Comparison of ENCODE assay signal across 8 mouse cellular contexts in genomic region chr6:48593158-48594042, GRCm38 (mm10). TPM values are rescaled to one million over a fixed set of nuclear protein-coding genes. Genes with fewer than 3 reads are reported as not detected.
DNase-seq lines count a peak whose midpoint lies in the region; ATAC-seq and TF ChIP-seq lines count a peak whose summit lies in the region.

Gene Repin1 (plus strand): TSS chr6:48593883.
Gene Gm44965 (plus strand): TSS chr6:48593941.

- DNase-seq in CH12.LX (ENCODE audit: extremely low read depth) = peak; percentile 79
- DNase-seq in cerebellum, adult 11 months = peak; percentile 96
- DNase-seq in heart, postnatal 25 days (ENCODE audit: low spot score) = peak; percentile 87
- peak; percentile 91 to 92 for DNase-seq in layer of hippocampus, adult 18-20 months (ENCODE audit: low spot score in 2 of 2)
- peak; percentile 91 for DNase-seq in liver, postnatal 0 days

- intact Hi-C loops in heart, postnatal 25 days (cut with DNase I) = no loop called here

- in situ Hi-C loops in CH12.LX (cut with MboI; ENCODE audit: low pct_ligation_motif_present, low pct_unique_long_range_greater_than_20kb, low sequenced_read_pairs) = no loop called here

- no peak for TF ChIP-seq RAD21 in CH12.LX (IDR thresholded peaks at IDR 0.05; ENCODE audit: low read depth, low read length)

- peak within 1 kb of the TSS; percentile 92 for H3K9ac ChIP-seq in CH12.LX (ENCODE audit: insufficient read depth, low read depth)
- H3K9ac ChIP-seq in forebrain, embryonic 16.5 days (replicated peaks; ENCODE audit: low read depth, low read length) = peak within 1 kb of the TSS; percentile 82
- peak within 1 kb of the TSS; percentile 81 for H3K9ac ChIP-seq in liver, postnatal 0 days (replicated peaks)
- H3K9ac ChIP-seq in neural tube, embryonic 12.5 days = peak within 1 kb of the TSS; percentile 88
- peak within 1 kb of the TSS; percentile 94 for H3K9ac ChIP-seq in stomach, embryonic 16.5 days (ENCODE audit: low read length)

- peak; percentile 47; the same call in 1 of the 2 replicates for TF ChIP-seq EP300 in CH12.LX (IDR thresholded peaks at IDR 0.05; ENCODE audit: low read length)
- TF ChIP-seq EP300 in liver, postnatal 0 days (IDR thresholded peaks at IDR 0.05; ENCODE audit: low read depth) = no peak

- H3K36me3 ChIP-seq in CH12.LX (replicated peaks in 1 of 2; ENCODE audit: control insufficient read depth in 1 of 2, insufficient read depth in 1 of 2, low read length in 1 of 2) = peaks cover 22 to 30% of the 10 kb centered on the region in 2 experiments
- H3K36me3 ChIP-seq in forebrain, embryonic 16.5 days (ENCODE audit: control insufficient read depth, insufficient read depth) = peaks cover 24% of the 10 kb centered on the region
- peaks cover 20% of the 10 kb centered on the region for H3K36me3 ChIP-seq in liver, postnatal 0 days (replicated peaks; ENCODE audit: insufficient read depth, low read length)
- H3K36me3 ChIP-seq in neural tube, embryonic 12.5 days = peaks cover 30% of the 10 kb centered on the region
- peaks cover 25% of the 10 kb centered on the region for H3K36me3 ChIP-seq in stomach, embryonic 16.5 days (ENCODE audit: control insufficient read depth, insufficient read depth, low read length)

- dilution Hi-C loops in CH12.LX (cut with MboI; ENCODE audit: extremely low pct_ligation_motif_present, extremely low pct_unique_long_range_greater_than_20kb, low sequenced_read_pairs) = no loop called here

- H3K4me2 ChIP-seq in CH12.LX (ENCODE audit: insufficient read depth, low read depth, poor library complexity, severe bottlenecking) = peak within 1 kb of the TSS; percentile 64
- peak within 1 kb of the TSS; percentile 88 for H3K4me2 ChIP-seq in forebrain, embryonic 16.5 days (ENCODE audit: low read length)
- H3K4me2 ChIP-seq in liver, postnatal 0 days (ENCODE audit: low read depth, low read length) = peak within 1 kb of the TSS; percentile 85
- peak within 1 kb of the TSS; percentile 66 for H3K4me2 ChIP-seq in neural tube, embryonic 12.5 days (replicated peaks)
- H3K4me2 ChIP-seq in stomach, embryonic 16.5 days (ENCODE audit: low read depth, low read length) = peak within 1 kb of the TSS; percentile 67

- H3K9me3 ChIP-seq in CH12.LX (replicated peaks; ENCODE audit: low read length) = peaks cover 3% of the 10 kb centered on the region
- peaks cover 19% of the 10 kb centered on the region for H3K9me3 ChIP-seq in forebrain, embryonic 16.5 days (ENCODE audit: control insufficient read depth, low read length)
- H3K9me3 ChIP-seq in liver, postnatal 0 days (ENCODE audit: low read length) = no peaks in the 10 kb centered on the region
- H3K9me3 ChIP-seq in neural tube, embryonic 12.5 days = peaks cover 23% of the 10 kb centered on the region
- H3K9me3 ChIP-seq in stomach, embryonic 16.5 days (replicated peaks; ENCODE audit: control insufficient read depth, low read length) = peaks cover 24% of the 10 kb centered on the region

- peaks cover 3 to 18% of the 10 kb centered on the region in 2 experiments; a peak in 3 of 4 replicates for H3K4me1 ChIP-seq in CH12.LX (ENCODE audit: control insufficient read depth in 1 of 2, insufficient read depth in 2 of 2)
- H3K4me1 ChIP-seq in forebrain, embryonic 16.5 days (replicated peaks; ENCODE audit: control insufficient read depth, insufficient read depth, low read length) = peaks cover 16% of the 10 kb centered on the region
- peaks cover 17% of the 10 kb centered on the region for H3K4me1 ChIP-seq in liver, postnatal 0 days (ENCODE audit: insufficient read depth)
- H3K4me1 ChIP-seq in neural tube, embryonic 12.5 days = peaks cover 21% of the 10 kb centered on the region
- H3K4me1 ChIP-seq in stomach, embryonic 16.5 days (ENCODE audit: control insufficient read depth, insufficient read depth, low read length) = peaks cover 16% of the 10 kb centered on the region

- H3K79me2 ChIP-seq in CH12.LX (replicated peaks; ENCODE audit: control insufficient read depth, extremely low read depth, insufficient read depth, poor library complexity, severe bottlenecking) = peaks cover 23% of the 10 kb centered on the region

- H3K4me3 ChIP-seq in CH12.LX (replicated peaks in 1 of 3; ENCODE audit: low read depth in 2 of 3, low read length in 2 of 3, poor library complexity in 1 of 3) = peak within 1 kb of the TSS; percentile 82 to 97 (median 84)
- peak within 1 kb of the TSS; percentile 68 for H3K4me3 ChIP-seq in forebrain, embryonic 16.5 days (replicated peaks; ENCODE audit: low read length)
- peak within 1 kb of the TSS; percentile 71 for H3K4me3 ChIP-seq in liver, postnatal 0 days (ENCODE audit: low read depth, low read length)
- H3K4me3 ChIP-seq in neural tube, embryonic 12.5 days = peak within 1 kb of the TSS; percentile 78
- H3K4me3 ChIP-seq in stomach, embryonic 16.5 days (replicated peaks; ENCODE audit: low read length) = peak within 1 kb of the TSS; percentile 87

- ATAC-seq in forebrain, embryonic 16.5 days = peak; percentile 87
- peak; percentile 90 for ATAC-seq in liver, postnatal 0 days
- ATAC-seq in neural tube, embryonic 12.5 days (ENCODE audit: low FRiP score, low read depth) = peak; percentile 93
- ATAC-seq in stomach, embryonic 16.5 days (ENCODE audit: insufficient read depth, low FRiP score) = peak; percentile 93

- peak within 1 kb of the TSS; percentile 63 for H3K27ac ChIP-seq in CH12.LX (ENCODE audit: insufficient read depth, low read depth)
- peak within 1 kb of the TSS; percentile 79 for H3K27ac ChIP-seq in forebrain, embryonic 16.5 days (ENCODE audit: low read length)
- H3K27ac ChIP-seq in liver, postnatal 0 days (ENCODE audit: low read depth) = peak within 1 kb of the TSS; percentile 96
- H3K27ac ChIP-seq in neural tube, embryonic 12.5 days = peak within 1 kb of the TSS; percentile 81
- peak within 1 kb of the TSS; percentile 85 for H3K27ac ChIP-seq in stomach, embryonic 16.5 days (ENCODE audit: low read length)

- TF ChIP-seq CTCF in CH12.LX (conservative IDR thresholded peaks at IDR 0.05 in 1 of 2, IDR thresholded peaks at IDR 0.05 in 1 of 2; ENCODE audit: low read depth in 2 of 2, low read length in 2 of 2) = 0 out of 4 replicates have a peak, but pooled peaks of 1 of the 2 experiments have one; percentile 19
- TF ChIP-seq CTCF in liver, postnatal 0 days (IDR thresholded peaks at IDR 0.05; ENCODE audit: low read depth) = peak; percentile 52

- no peaks in the 10 kb centered on the region for H3K27me3 ChIP-seq in CH12.LX (replicated peaks)
- H3K27me3 ChIP-seq in forebrain, embryonic 16.5 days (replicated peaks; ENCODE audit: control insufficient read depth, insufficient read depth, low read length) = no peaks in the 10 kb centered on the region
- no peaks in the 10 kb centered on the region for H3K27me3 ChIP-seq in liver, postnatal 0 days (ENCODE audit: insufficient read depth, low read length)
- H3K27me3 ChIP-seq in neural tube, embryonic 12.5 days (replicated peaks) = no peaks in the 10 kb centered on the region
- H3K27me3 ChIP-seq in stomach, embryonic 16.5 days (ENCODE audit: control insufficient read depth, insufficient read depth, low read length) = no peaks in the 10 kb centered on the region

- 2% methylated on average over 44 of the region's 45 CpGs for WGBS in forebrain, embryonic 16.5 days
- 9% methylated on average over 45 of the region's 45 CpGs for WGBS in liver, postnatal 0 days (ENCODE audit: insufficient replicate concordance)
- WGBS in neural tube, embryonic 12.5 days = 5% methylated on average over 45 of the region's 45 CpGs
- 6% methylated on average over 45 of the region's 45 CpGs for WGBS in stomach, embryonic 16.5 days

- peak; percentile 77; the same call in 1 of the 2 replicates for TF ChIP-seq POLR2A in CH12.LX (IDR thresholded peaks at IDR 0.05; ENCODE audit: low read depth, low read length)

TF ChIP-seq in CH12.LX, 34 proteins besides CTCF, POLR2A, EP300 and RAD21 (continues in another document):
- TF ChIP-seq ZNF384 (IDR thresholded peaks at IDR 0.05; ENCODE audit: low read depth, low read length) = no peak
- no peak for TF ChIP-seq ZKSCAN1 (IDR thresholded peaks at IDR 0.05; ENCODE audit: borderline replicate concordance, low read depth, low read length)
- 0 out of 2 replicates have a peak, but pooled peaks have one; percentile 34 for TF ChIP-seq NRF1 (IDR thresholded peaks at IDR 0.05; ENCODE audit: low read depth, low read length)
- TF ChIP-seq MXI1 (IDR thresholded peaks at IDR 0.05; ENCODE audit: low read depth, low read length) = peak; percentile 93
- TF ChIP-seq CHD2 (IDR thresholded peaks at IDR 0.05; ENCODE audit: low read length) = peak; percentile 90
- no peak for TF ChIP-seq JUND (conservative IDR thresholded peaks at IDR 0.05; ENCODE audit: low read depth, low read length)
- TF ChIP-seq POLR2AphosphoS2 (IDR thresholded peaks at IDR 0.05; ENCODE audit: low read depth, low read length) = 0 out of 2 replicates have a peak, but pooled peaks have one; percentile 49
- TF ChIP-seq JUN (IDR thresholded peaks at IDR 0.05; ENCODE audit: insufficient read depth, low read depth, low read length) = no peak
- TF ChIP-seq TBP (conservative IDR thresholded peaks at IDR 0.05; ENCODE audit: low read depth, low read length) = no peak; the same call in 1 of the 2 replicates
- TF ChIP-seq ELF1 (IDR thresholded peaks at IDR 0.05; ENCODE audit: low read depth, low read length) = peak; percentile 66; the same call in 1 of the 2 replicates
- peak; percentile 80; the same call in 1 of the 2 replicates for TF ChIP-seq KAT2A (IDR thresholded peaks at IDR 0.05; ENCODE audit: insufficient replicate concordance, low read length)

RNA-seq across cellular contexts. Expression of gene Repin1, which starts in this region (rescaled TPM):
- total RNA-seq in CH12.LX (2012; rRNA removed) (23.6 and 28.0 TPM in 2 replicates), CH12.LX (2014; rRNA removed) (11.5 and 12.8 TPM in 2 replicates)
- polyA plus RNA-seq in CH12.LX (2012; ENCODE audit: insufficient read length, low read depth) = 9.7 and 10.7 TPM in 2 replicates
- 32.9 and 34.4 TPM in 2 replicates for polyA plus RNA-seq in forebrain, embryonic 16.5 days (2015; fragmentation: Nextera tagmentation; extraction: Ambion mirVana)
- total RNA-seq in heart, postnatal 25 days (2021) = 10 to 100 TPM; 31.0 to 31.8 TPM
- 10 to 100 TPM; 48.0 to 51.0 TPM for total RNA-seq in layer of hippocampus, adult 18-20 months (2021)
- polyA plus RNA-seq in liver, postnatal 0 days (2015; fragmentation: Nextera tagmentation; extraction: Ambion mirVana) = 14.4 and 14.8 TPM in 2 replicates
- polyA plus RNA-seq in neural tube, embryonic 12.5 days (2016; fragmentation: Nextera tagmentation; extraction: Ambion mirVana) = 42.6 and 44.0 TPM in 2 replicates
- polyA plus RNA-seq in stomach, embryonic 16.5 days (2015; fragmentation: Nextera tagmentation; extraction: Ambion mirVana) = 25.7 and 28.0 TPM in 2 replicates

RNA-seq across cellular contexts. Expression of gene Gm44965, which starts in this region (rescaled TPM):
- total RNA-seq in CH12.LX (2012; rRNA removed) (not detected in 2 replicates), CH12.LX (2014; rRNA removed) (not detected in 2 replicates)
- polyA plus RNA-seq in CH12.LX (2012; ENCODE audit: insufficient read length, low read depth) = not detected in 2 replicates
- not detected in 2 replicates for polyA plus RNA-seq in forebrain, embryonic 16.5 days (2015; fragmentation: Nextera tagmentation; extraction: Ambion mirVana)
- total RNA-seq in heart, postnatal 25 days (2021) = 1 to 10 TPM; 1.0 to 2.2 TPM
- total RNA-seq in layer of hippocampus, adult 18-20 months (2021) = not detected
- polyA plus RNA-seq in liver, postnatal 0 days (2015; fragmentation: Nextera tagmentation; extraction: Ambion mirVana) = not detected in 2 replicates
- polyA plus RNA-seq in neural tube, embryonic 12.5 days (2016; fragmentation: Nextera tagmentation; extraction: Ambion mirVana) = not detected in 2 replicates
- polyA plus RNA-seq in stomach, embryonic 16.5 days (2015; fragmentation: Nextera tagmentation; extraction: Ambion mirVana) = 0.70 and 1.8 TPM in 2 replicates

Comparison
In these comparisons a context has a peak if more than half of its experiments do, and no peak if none do; other contexts are left out.
1. Peak in every context shown above with its lines: DNase-seq, ATAC-seq, H3K4me3 ChIP-seq and H3K27ac ChIP-seq.